Mouse (Mus musculus): ENCODE data around the gene Cltc.

DNA sequence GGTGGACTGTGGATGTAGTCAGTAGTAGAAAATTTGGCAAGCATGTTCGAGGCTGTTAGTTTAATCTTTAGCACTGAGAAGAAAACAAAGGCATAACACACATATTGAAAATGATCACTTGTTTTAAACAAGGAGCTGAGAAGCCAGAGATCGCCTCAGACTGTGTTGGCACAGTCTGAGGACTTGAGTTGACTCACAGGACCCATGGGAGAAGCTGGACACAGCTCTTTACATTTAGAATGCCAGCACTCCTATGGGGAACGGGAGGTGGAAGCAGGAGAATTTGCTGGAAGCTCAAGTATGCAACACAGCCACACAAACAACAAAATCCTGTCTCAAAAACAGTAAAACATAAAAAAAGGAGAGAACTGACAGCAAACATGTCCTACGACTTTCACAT is 103.3 kb downstream of the Cltc start:
- TF ChIP-seq CTCF (IDR thresholded peaks at IDR 0.05; ENCODE audit: insufficient read depth, low read depth, low read length) (no peak), POLR2A (IDR thresholded peaks at IDR 0.05; ENCODE audit: insufficient read depth, low read depth, low read length) (no peak)

Data from olfactory bulb, adult 2 months (tissue).